ENCODE assay signal across 10 mouse cellular contexts in genomic region chr17:10321092-10321491, GRCm38 (mm10). TPM values are rescaled to one million over a fixed set of nuclear protein-coding genes. Genes with fewer than 3 reads are reported as not detected.
A peak's percentile ranks its signal among the peaks of the same experiment; 100 is the strongest.
DNase-seq lines count a peak whose midpoint lies in the region; ATAC-seq and TF ChIP-seq lines count a peak whose summit lies in the region.
"Had no signal": no experiment of that assay in that cellular context is flagged by ENCODE, and none has a peak within 500 bp of the region (broad histone marks: within the 10 kb centered on the region; RNA-seq: fewer than 3 reads in every experiment).

No protein-coding gene starts in this region.

- peaks cover 16% of the 10 kb centered on the region for H3K4me1 ChIP-seq in liver, embryonic 12.5 days
- peaks cover 22% of the 10 kb centered on the region for H3K4me1 ChIP-seq in hindbrain, embryonic 14.5 days (replicated peaks; ENCODE audit: control insufficient read depth, insufficient read depth, low read length)
- H3K4me1 ChIP-seq in midbrain, postnatal 0 days (ENCODE audit: insufficient read depth, low read length), result peaks cover 9% of the 10 kb centered on the region; the same call in 1 of the 2 replicates

- TF ChIP-seq CTCF in midbrain, postnatal 0 days (IDR thresholded peaks at IDR 0.05), result no peak

- no peak overlapping the region for H3K4me3 ChIP-seq in liver, embryonic 12.5 days
- peak overlapping the region; percentile 9 for H3K4me3 ChIP-seq in hindbrain, embryonic 14.5 days (replicated peaks; ENCODE audit: low read length)
- peak overlapping the region; percentile 18 for H3K4me3 ChIP-seq in midbrain, postnatal 0 days (ENCODE audit: low read depth, low read length)

- no peaks in the 10 kb centered on the region for H3K9me3 ChIP-seq in liver, embryonic 12.5 days (replicated peaks)
- H3K9me3 ChIP-seq in hindbrain, embryonic 14.5 days (ENCODE audit: control insufficient read depth, low read length), result no peaks in the 10 kb centered on the region
- H3K9me3 ChIP-seq in midbrain, postnatal 0 days (ENCODE audit: low read length), result no peaks in the 10 kb centered on the region

- 16% methylated on average over 1 of the region's 1 CpGs for WGBS in liver, embryonic 12.5 days (ENCODE audit: insufficient replicate concordance)
- 16% methylated on average over 1 of the region's 1 CpGs for WGBS in hindbrain, embryonic 14.5 days
- 23% methylated on average over 1 of the region's 1 CpGs for WGBS in midbrain, postnatal 0 days

- no peak overlapping the region for H3K27ac ChIP-seq in liver, embryonic 12.5 days
- no peak overlapping the region for H3K27ac ChIP-seq in hindbrain, embryonic 14.5 days
- no peak overlapping the region for H3K27ac ChIP-seq in midbrain, postnatal 0 days (ENCODE audit: low read depth, low read length)

- peak; percentile 49 for DNase-seq in cerebellum, adult 9-10 months
- no peak for DNase-seq in cerebellum, adult 11 months
- no peak for DNase-seq in liver
- no peak for DNase-seq in hindbrain, embryonic 14.5 days (ENCODE audit: low spot score)
- no peak for DNase-seq in midbrain, postnatal 0 days (ENCODE audit: low spot score)
- DNase-seq in urinary bladder, postnatal 10 days (ENCODE audit: low spot score), result no peak
- DNase-seq in layer of hippocampus, postnatal 10 days (ENCODE audit: low spot score in 2 of 2), result no peak
- DNase-seq: cerebellum, adult 11-12 months; layer of hippocampus, postnatal 36 days had no signal

- H3K4me2 ChIP-seq in liver, embryonic 12.5 days, result peak overlapping the region; percentile 12; the same call in 1 of the 2 replicates
- peak overlapping the region; percentile 70 for H3K4me2 ChIP-seq in hindbrain, embryonic 14.5 days (replicated peaks)
- H3K4me2 ChIP-seq in midbrain, postnatal 0 days (ENCODE audit: low read depth, low read length, poor library complexity, severe bottlenecking), result peak overlapping the region; percentile 47

- ATAC-seq in liver, embryonic 12.5 days, result no peak
- no peak for ATAC-seq in hindbrain, embryonic 14.5 days (ENCODE audit: low FRiP score)
- ATAC-seq in midbrain, postnatal 0 days (ENCODE audit: low FRiP score), result no peak

- H3K27me3 ChIP-seq in liver, embryonic 12.5 days (replicated peaks), result no peaks in the 10 kb centered on the region
- no peaks in the 10 kb centered on the region for H3K27me3 ChIP-seq in hindbrain, embryonic 14.5 days (ENCODE audit: control insufficient read depth, insufficient read depth, low read length)
- H3K27me3 ChIP-seq in midbrain, postnatal 0 days (ENCODE audit: insufficient read depth, low read length), result no peaks in the 10 kb centered on the region

- no peaks in the 10 kb centered on the region for H3K36me3 ChIP-seq in liver, embryonic 12.5 days
- no peaks in the 10 kb centered on the region for H3K36me3 ChIP-seq in hindbrain, embryonic 14.5 days (replicated peaks; ENCODE audit: control insufficient read depth, insufficient read depth)
- H3K36me3 ChIP-seq in midbrain, postnatal 0 days (ENCODE audit: insufficient read depth, low read length), result no peaks in the 10 kb centered on the region

- H3K9ac ChIP-seq in liver, embryonic 12.5 days, result no peak overlapping the region
- peak overlapping the region; percentile 45; the same call in 1 of the 2 replicates for H3K9ac ChIP-seq in hindbrain, embryonic 14.5 days
- no peak overlapping the region for H3K9ac ChIP-seq in midbrain, postnatal 0 days (replicated peaks; ENCODE audit: low read length, poor library complexity, severe bottlenecking)

RNA-seq across cellular contexts. Expression of gene Qk, which starts 1.4 kb away (rescaled TPM):
- 8.2 and 8.5 TPM in 2 replicates for polyA plus RNA-seq in liver, embryonic 12.5 days (2016; fragmentation: Nextera tagmentation; extraction: Ambion mirVana)
- 59.4 and 63.8 TPM in 2 replicates for polyA plus RNA-seq in hindbrain, embryonic 14.5 days (2014; fragmentation: Nextera tagmentation; extraction: Ambion mirVana)
- total RNA-seq in midbrain, postnatal 0 days (2014; rRNA removed), result 293 and 297 TPM in 2 replicates
- polyA plus RNA-seq in midbrain, postnatal 0 days (2015; fragmentation: Nextera tagmentation; extraction: Ambion mirVana), result 43.3 and 47.4 TPM in 2 replicates
- 100 to 1,000 TPM; 376 to 390 TPM for total RNA-seq in layer of hippocampus, postnatal 10 days (2021)

Comparison
In these comparisons a context has a peak if more than half of its experiments do, and no peak if none do; other contexts are left out.
1. H3K4me2 ChIP-seq: peak in every context shown above with its lines; median percentile 70 in hindbrain, embryonic 14.5 days; 47 in midbrain, postnatal 0 days; 12 in liver, embryonic 12.5 days.